Comparison of ENCODE assay signal across 23 mouse cellular contexts in the genomic region with DNA sequence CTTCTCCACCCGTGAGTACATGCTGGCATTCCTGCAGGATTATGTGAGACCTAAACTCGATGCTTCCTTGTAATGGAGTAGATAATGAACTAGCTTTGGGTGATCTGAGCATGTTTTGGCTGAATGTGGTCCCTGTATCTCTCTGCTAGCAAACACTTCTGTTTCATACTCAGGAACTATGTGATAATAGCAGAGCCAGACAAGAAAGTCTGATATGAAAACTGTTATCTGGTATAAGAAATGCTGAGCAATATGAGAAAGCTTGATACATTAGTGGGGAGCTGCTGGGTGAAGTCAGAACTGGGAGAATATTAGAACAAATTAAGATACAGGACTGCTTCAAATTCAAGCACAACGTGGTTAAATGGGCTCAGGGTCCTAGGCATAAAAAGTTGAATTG.
DNase-seq lines count a peak whose midpoint lies in the region; ATAC-seq lines count a peak whose summit lies in the region.
"Had no signal": no experiment of that assay in that cellular context is flagged by ENCODE, and none has a peak within 500 bp of the region (broad histone marks: within the 10 kb centered on the region; RNA-seq: fewer than 3 reads in every experiment).

No protein-coding gene starts in this region.

- H3K9me3 ChIP-seq in liver, embryonic 15.5 days (replicated peaks), result no peaks in the 10 kb centered on the region
- H3K9me3 ChIP-seq in forebrain, embryonic 15.5 days, result no peaks in the 10 kb centered on the region
- H3K9me3 ChIP-seq: embryonic facial prominence, embryonic 13.5 days; forebrain, embryonic 12.5 days; hindbrain, embryonic 12.5 days; hindbrain, embryonic 15.5 days had no signal

- H3K4me2 ChIP-seq in liver, embryonic 15.5 days, result no peak overlapping the region
- no peak overlapping the region for H3K4me2 ChIP-seq in forebrain, embryonic 15.5 days (replicated peaks)
- H3K4me2 ChIP-seq: embryonic facial prominence, embryonic 13.5 days; forebrain, embryonic 12.5 days; heart, embryonic 11.5 days; hindbrain, embryonic 12.5 days; hindbrain, embryonic 15.5 days had no signal

- H3K4me3 ChIP-seq in liver, embryonic 15.5 days (replicated peaks), result no peak overlapping the region
- H3K4me3 ChIP-seq in forebrain, embryonic 15.5 days, result no peak overlapping the region
- H3K4me3 ChIP-seq: embryonic facial prominence, embryonic 13.5 days; erythroblast, embryonic 14.5 days; forebrain, embryonic 12.5 days; heart, adult 2 months; hindbrain, embryonic 12.5 days; hindbrain, embryonic 15.5 days had no signal

- H3K9ac ChIP-seq in liver, embryonic 15.5 days, result no peak overlapping the region
- no peak overlapping the region for H3K9ac ChIP-seq in forebrain, embryonic 15.5 days (replicated peaks)
- H3K9ac ChIP-seq: embryonic facial prominence, embryonic 13.5 days; forebrain, embryonic 12.5 days; hindbrain, embryonic 12.5 days; hindbrain, embryonic 15.5 days had no signal

- no peaks in the 10 kb centered on the region for H3K36me3 ChIP-seq in liver, embryonic 15.5 days (replicated peaks)
- no peaks in the 10 kb centered on the region for H3K36me3 ChIP-seq in forebrain, embryonic 15.5 days
- H3K36me3 ChIP-seq: embryonic facial prominence, embryonic 13.5 days; forebrain, embryonic 12.5 days; hindbrain, embryonic 12.5 days; hindbrain, embryonic 15.5 days had no signal

- peaks cover 15% of the 10 kb centered on the region for H3K4me1 ChIP-seq in liver, embryonic 15.5 days (replicated peaks)
- no peaks in the 10 kb centered on the region for H3K4me1 ChIP-seq in forebrain, embryonic 15.5 days
- H3K4me1 ChIP-seq: embryonic facial prominence, embryonic 13.5 days; forebrain, embryonic 12.5 days; hindbrain, embryonic 12.5 days; hindbrain, embryonic 15.5 days had no signal

- DNase-seq in heart, adult 11 months, result peak; percentile 64
- DNase-seq in heart, adult 8-10 months (ENCODE audit: low spot score), result no peak
- DNase-seq in c-Kit-positive CD71-positive TER-119-negative erythroid progenitor cells, embryonic 14.5 days (ENCODE audit: low read depth), result peak; percentile 5
- DNase-seq: adrenal gland, postnatal 10 days; adrenal gland, postnatal 36 days; cerebellum, adult 11 months; cerebellum, adult 2 months; cerebellum, adult 9-11 months; cerebellum, postnatal 25 days; gastrocnemius, postnatal 14 days; heart, adult 2 months had no signal

- no peaks in the 10 kb centered on the region for H3K27me3 ChIP-seq in liver, embryonic 15.5 days
- H3K27me3 ChIP-seq in forebrain, embryonic 15.5 days, result no peaks in the 10 kb centered on the region
- H3K27me3 ChIP-seq: embryonic facial prominence, embryonic 13.5 days; forebrain, embryonic 12.5 days; hindbrain, embryonic 12.5 days; hindbrain, embryonic 15.5 days; Patski had no signal

- WGBS in liver, embryonic 15.5 days (ENCODE audit: insufficient replicate concordance), result 27% methylated on average over 3 of the region's 3 CpGs
- WGBS in forebrain, embryonic 15.5 days, result 63% methylated on average over 3 of the region's 3 CpGs

- ATAC-seq in liver, embryonic 15.5 days (ENCODE audit: insufficient read depth), result peak; percentile 56
- ATAC-seq in megakaryocyte-erythroid progenitor cell, adult 5-6 weeks (replicated peaks; ENCODE audit: low FRiP score, low TSS enrichment, poor library complexity, severe bottlenecking), result peak; percentile 56
- ATAC-seq in forebrain, embryonic 15.5 days (replicated peaks), result no peak
- no peak for ATAC-seq in granulocyte monocyte progenitor cell, adult 5-6 weeks (replicated peaks; ENCODE audit: poor library complexity, severe bottlenecking)
- ATAC-seq: forebrain, embryonic 16.5 days; Patski had no signal

- H3K27ac ChIP-seq in liver, embryonic 15.5 days (replicated peaks), result no peak overlapping the region
- no peak overlapping the region for H3K27ac ChIP-seq in forebrain, embryonic 15.5 days (replicated peaks)
- H3K27ac ChIP-seq: embryonic facial prominence, embryonic 13.5 days; forebrain, embryonic 12.5 days; heart, adult 2 months; hindbrain, embryonic 12.5 days; hindbrain, embryonic 15.5 days had no signal

Comparison
In these comparisons a context has a peak if more than half of its experiments do, and no peak if none do; other contexts are left out.
1. ATAC-seq: peak in liver, embryonic 15.5 days (single experiment) and megakaryocyte-erythroid progenitor cell, adult 5-6 weeks (single experiment); none in forebrain, embryonic 15.5 days (single experiment) and granulocyte monocyte progenitor cell, adult 5-6 weeks (single experiment).